Mouse (Mus musculus) hindbrain, embryonic 14.5 days (tissue): ENCODE measurements at regions not wholly inside any gene's neighbourhood (a gene's known extent, or its start where the extent isn't known, plus 50 kb on each side); places are given as distances from the start of the nearest gene placed in this dataset.

Experiments
- ATAC-seq: fragments of 200-750 bp; cut with Nextera tagmentation; 2 replicates; pipeline ENCODE4 v1.8.0; 2017; ENCODE audit warnings: moderate number of reproducible peaks, mild to moderate bottlenecking, moderate TSS enrichment, moderate library complexity; ENCODE audit not compliant: low FRiP score
- DNase-seq: peaks from one replicate; pipeline ENCODE4 v3.0.0-alpha.2; 2015; ENCODE audit warnings: low spot score
- H3K27ac ChIP-seq: fragments of 300-500 bp; sonication (generic); 2 replicates; pipeline ENCODE4 v1.5.1; 2014; ENCODE audit warnings: mild to moderate bottlenecking, moderate library complexity
- H3K27me3 ChIP-seq: fragments of 300-500 bp; sonication (generic); 2 replicates; pipeline ENCODE4 v1.6.1; 2014; ENCODE audit warnings: mild to moderate bottlenecking, low read length, mixed read lengths; ENCODE audit not compliant: control insufficient read depth, insufficient read depth
- H3K36me3 ChIP-seq: fragments of 300-500 bp; sonication (generic); replicated peaks from 2 replicates; pipeline ENCODE4 v1.6.1; 2014; ENCODE audit not compliant: control insufficient read depth, insufficient read depth
- H3K4me1 ChIP-seq: fragments of 300-500 bp; sonication (generic); replicated peaks from 2 replicates; pipeline ENCODE4 v1.6.1; 2014; ENCODE audit warnings: antibody characterized with exemption, low read length, mixed read lengths; ENCODE audit not compliant: control insufficient read depth, insufficient read depth
- H3K4me2 ChIP-seq: fragments of 300-500 bp; sonication (generic); replicated peaks from 2 replicates; pipeline ENCODE4 v1.6.1; 2014; ENCODE audit warnings: mild to moderate bottlenecking, moderate library complexity
- H3K4me3 ChIP-seq: fragments of 300-500 bp; sonication (generic); replicated peaks from 2 replicates; pipeline ENCODE4 v1.5.1; 2014; ENCODE audit warnings: mild to moderate bottlenecking, low read length
- H3K9ac ChIP-seq: fragments of 300-500 bp; sonication (generic); 2 replicates; pipeline ENCODE4 v1.6.1; 2014
- H3K9me3 ChIP-seq: fragments of 300-500 bp; sonication (generic); 2 replicates; pipeline ENCODE4 v1.6.1; 2016; ENCODE audit warnings: low read length; ENCODE audit not compliant: control insufficient read depth
- WGBS: fragments of 180-500 bp; shearing (Covaris S2); extraction: QIAGEN DNeasy Blood & Tissue Kit; methylation state at CpG from one replicate; pipeline ENCODE4 v1.1.7; 2014; 5-methylcytosine and 5-hydroxymethylcytosine counted together

GRCm38 (mm10) chr12:45671554-45671948 lies 597.0 kb upstream of the Stxbp6 start:
- H3K27ac ChIP-seq, result peak overlapping the region; percentile 90
- no peaks in the 10 kb centered on the region for H3K36me3 ChIP-seq
- H3K4me1 ChIP-seq, result peaks cover 25% of the 10 kb centered on the region
- DNase-seq, result no peak
- H3K4me2 ChIP-seq, result peak overlapping the region; percentile 4; the same call in 1 of the 2 replicates
- WGBS, result 39% methylated on average over 4 of the region's 4 CpGs
- ATAC-seq, result 0 out of 2 replicates have a peak, but pooled peaks have one; percentile 41
- H3K27me3 ChIP-seq, result no peaks in the 10 kb centered on the region
- H3K9me3 ChIP-seq, result no peaks in the 10 kb centered on the region
- H3K9ac ChIP-seq, result peak overlapping the region; percentile 50
- no peak overlapping the region for H3K4me3 ChIP-seq

- DNase-seq (peak; percentile 26), ATAC-seq (peak; percentile 85)
- 57% methylated on average over 13 of the region's 13 CpGs for WGBS
- H3K9ac ChIP-seq, result peak overlapping the region; percentile 50
- peak overlapping the region; percentile 4; the same call in 1 of the 2 replicates for H3K4me2 ChIP-seq
- peaks cover 25% of the 10 kb centered on the region for H3K4me1 ChIP-seq
- H3K27me3 ChIP-seq, result no peaks in the 10 kb centered on the region
- H3K36me3 ChIP-seq, result no peaks in the 10 kb centered on the region
- H3K27ac ChIP-seq, result peak overlapping the region; percentile 90
- H3K9me3 ChIP-seq, result no peaks in the 10 kb centered on the region
- no peak overlapping the region for H3K4me3 ChIP-seq
Measured at GRCm38 (mm10) chr12:45670874-45671553, 596.5 kb upstream of the Stxbp6 start.

DNA sequence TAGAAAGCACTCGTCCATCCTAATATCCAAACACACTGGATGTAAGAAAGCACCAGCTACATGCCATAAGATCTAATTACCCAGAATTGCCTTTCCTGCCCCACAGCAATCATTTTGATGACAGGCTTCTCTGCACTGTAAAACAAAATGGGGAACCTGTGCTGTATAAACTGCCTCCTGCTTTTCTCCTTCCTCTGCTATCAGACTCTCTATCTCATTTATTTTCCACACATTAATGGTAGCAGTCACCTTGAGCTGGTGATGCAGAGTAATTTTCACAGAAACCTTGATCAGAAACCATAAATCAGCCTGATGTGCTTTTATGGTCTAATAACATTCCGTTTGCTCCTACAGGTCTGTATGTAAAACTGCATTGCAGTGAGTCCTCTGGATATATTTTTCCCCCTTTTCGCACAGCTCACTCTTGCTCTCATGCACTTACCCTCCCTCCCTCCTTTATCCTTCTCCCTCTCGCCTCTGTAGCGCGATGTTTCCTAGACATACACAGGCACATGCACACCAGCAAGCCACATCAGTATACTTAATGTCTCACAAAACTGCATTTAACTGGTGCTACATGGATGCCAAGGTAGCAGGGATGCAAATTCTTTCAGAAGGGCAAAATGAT lies 595.9 kb upstream of the Stxbp6 start:
- WGBS, result 54% methylated on average over 6 of the region's 6 CpGs
- H3K9ac ChIP-seq, result peak overlapping the region; percentile 50
- ATAC-seq (peak; percentile 81), DNase-seq (peak; percentile 32)
- H3K4me2 ChIP-seq, result peak overlapping the region; percentile 12
- H3K27ac ChIP-seq, result peak overlapping the region; percentile 90
- H3K36me3 ChIP-seq, result no peaks in the 10 kb centered on the region
- H3K9me3 ChIP-seq, result no peaks in the 10 kb centered on the region
- H3K4me3 ChIP-seq, result no peak overlapping the region
- H3K4me1 ChIP-seq, result peaks cover 25% of the 10 kb centered on the region
- no peaks in the 10 kb centered on the region for H3K27me3 ChIP-seq

DNA sequence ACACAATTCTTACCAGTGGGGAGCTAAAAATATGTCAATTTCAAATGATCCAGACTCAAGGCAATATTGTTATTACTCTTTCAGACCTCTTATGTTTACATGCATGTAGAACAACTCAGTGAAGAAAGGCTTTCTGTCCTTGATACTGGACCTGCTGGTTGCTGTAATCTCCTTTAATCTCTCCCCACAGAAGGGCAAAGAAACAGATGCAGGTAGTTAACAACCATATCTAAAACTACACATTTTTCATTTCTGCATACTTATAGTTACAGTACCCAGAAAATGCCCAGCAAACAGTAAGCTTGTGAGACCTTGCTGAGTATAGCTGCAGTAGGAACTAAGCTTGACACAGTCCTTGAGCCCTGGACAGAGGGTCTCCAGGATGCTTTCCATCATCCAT lies 585.1 kb upstream of the Stxbp6 start:
- Histone ChIP-seq H3K9ac (no peak overlapping the region), H3K9me3 (no peaks in the 10 kb centered on the region), H3K4me3 (no peak overlapping the region), H3K36me3 (no peaks in the 10 kb centered on the region), H3K27ac (no peak overlapping the region), H3K27me3 (no peaks in the 10 kb centered on the region), H3K4me1 (no peaks in the 10 kb centered on the region), H3K4me2 (no peak overlapping the region)
- DNase-seq (no peak), ATAC-seq (no peak)

DNA sequence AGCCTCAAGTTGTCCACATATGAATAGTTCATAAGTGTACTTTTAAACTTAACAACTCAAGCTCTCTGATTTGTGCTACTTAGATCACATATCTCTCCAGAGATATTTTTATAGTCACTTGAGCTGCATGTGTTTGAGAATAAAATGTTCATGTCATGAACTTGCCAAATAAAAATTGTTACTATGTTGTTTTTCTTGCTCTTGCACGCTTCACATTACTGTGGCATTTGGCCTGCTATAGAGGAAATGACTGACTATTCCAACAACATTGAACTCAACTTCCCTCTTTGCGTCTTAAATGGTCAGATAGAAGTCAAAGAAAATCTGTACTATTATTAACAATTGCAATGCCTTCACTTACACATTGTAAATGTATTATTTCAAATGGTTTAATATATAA lies 582.1 kb upstream of the Stxbp6 start:
- Histone ChIP-seq H3K9me3 (no peaks in the 10 kb centered on the region), H3K4me2 (no peak overlapping the region), H3K36me3 (no peaks in the 10 kb centered on the region), H3K27ac (no peak overlapping the region), H3K27me3 (no peaks in the 10 kb centered on the region), H3K9ac (no peak overlapping the region), H3K4me1 (no peaks in the 10 kb centered on the region), H3K4me3 (no peak overlapping the region)
- WGBS, result 82% methylated on average over 2 of the region's 2 CpGs
- DNase-seq, result no peak
- ATAC-seq, result no peak

GRCm38 (mm10) chr12:45648654-45649053 lies 574.1 kb upstream of the Stxbp6 start:
- Histone ChIP-seq H3K4me2 (no peak overlapping the region), H3K36me3 (no peaks in the 10 kb centered on the region), H3K9me3 (no peaks in the 10 kb centered on the region), H3K4me3 (no peak overlapping the region), H3K27ac (no peak overlapping the region), H3K9ac (no peak overlapping the region), H3K27me3 (no peaks in the 10 kb centered on the region), H3K4me1 (no peaks in the 10 kb centered on the region)
- no peak for ATAC-seq
- no peak for DNase-seq
- WGBS, result 52% methylated on average over 4 of the region's 4 CpGs

DNA sequence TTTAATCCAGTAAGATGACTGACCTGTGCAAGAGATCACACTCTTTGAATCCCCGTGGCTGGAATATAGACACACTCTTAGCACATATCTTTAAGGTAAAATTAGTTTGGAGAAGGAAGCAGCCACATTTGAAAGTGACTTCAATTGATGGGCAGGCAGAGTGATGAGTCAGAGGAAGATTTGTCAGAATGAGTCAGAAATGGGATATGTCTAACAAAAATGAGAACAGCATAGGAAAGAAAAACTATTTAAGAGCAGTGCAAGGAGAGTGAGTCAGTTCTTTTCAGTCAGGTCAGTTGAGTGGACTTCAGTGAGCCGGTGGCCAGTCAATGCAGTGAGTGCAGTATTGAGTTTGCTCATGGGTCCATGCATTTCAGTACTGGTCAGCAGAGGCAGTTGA lies 569.7 kb upstream of the Stxbp6 start:
- Histone ChIP-seq H3K27me3 (no peaks in the 10 kb centered on the region), H3K4me3 (no peak overlapping the region), H3K9ac (no peak overlapping the region), H3K9me3 (no peaks in the 10 kb centered on the region), H3K27ac (no peak overlapping the region), H3K36me3 (no peaks in the 10 kb centered on the region), H3K4me1 (no peaks in the 10 kb centered on the region), H3K4me2 (no peak overlapping the region)
- ATAC-seq (no peak), DNase-seq (no peak)
- 85% methylated on average over 2 of the region's 2 CpGs for WGBS

- Histone ChIP-seq H3K36me3 (no peaks in the 10 kb centered on the region), H3K27ac (no peak overlapping the region), H3K9me3 (no peaks in the 10 kb centered on the region), H3K4me3 (no peak overlapping the region), H3K4me2 (no peak overlapping the region), H3K27me3 (no peaks in the 10 kb centered on the region), H3K9ac (no peak overlapping the region), H3K4me1 (no peaks in the 10 kb centered on the region)
- 100% methylated on average over 1 of the region's 1 CpGs for WGBS
- ATAC-seq (no peak), DNase-seq (no peak)
Measured at GRCm38 (mm10) chr12:45622830-45623229, 548.3 kb upstream of the Stxbp6 start.

DNA sequence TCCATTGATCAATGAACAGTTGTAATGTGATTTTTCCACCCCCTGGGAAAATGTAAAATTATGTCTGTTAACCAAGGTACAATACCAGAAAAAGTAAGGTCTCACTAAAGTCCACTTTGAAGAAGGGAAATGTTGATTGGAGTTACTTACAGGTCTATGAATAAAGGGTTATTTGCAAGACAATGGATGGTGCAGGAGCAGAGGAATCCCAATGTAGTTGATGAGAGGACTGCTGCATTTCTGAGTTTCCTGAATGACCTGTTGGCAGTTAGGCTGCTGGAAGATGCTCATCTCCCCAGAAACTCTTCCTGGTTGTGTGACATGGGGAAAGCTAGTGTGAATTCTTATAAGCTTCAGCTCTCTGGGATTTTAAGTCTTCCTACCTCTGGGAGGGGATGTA lies 545.5 kb upstream of the Stxbp6 start:
- Histone ChIP-seq H3K4me2 (no peak overlapping the region), H3K9me3 (no peaks in the 10 kb centered on the region)
- no peak for ATAC-seq

More for the DNA sequence above, 545.5 kb upstream of the Stxbp6 start:
- Histone ChIP-seq H3K9ac (no peak overlapping the region), H3K4me1 (no peaks in the 10 kb centered on the region), H3K27me3 (no peaks in the 10 kb centered on the region), H3K27ac (no peak overlapping the region), H3K36me3 (no peaks in the 10 kb centered on the region), H3K4me3 (no peak overlapping the region)
- no peak for DNase-seq
